Mouse (Mus musculus) bone marrow macrophage, adult 2 months (primary cell): ENCODE results near the gene Homer1.

Source experiments
- CTCF ChIP-seq: IDR thresholded peaks from 2 replicates; pipeline ENCODE4 v1.5.1; 2012; ENCODE audit warnings: low read depth, mild to moderate bottlenecking, low read length, moderate library complexity
- POLR2A ChIP-seq: IDR thresholded peaks from 2 replicates; pipeline ENCODE4 v1.6.1; 2012; ENCODE audit warnings: mild to moderate bottlenecking, low read depth, low read length, borderline replicate concordance

- TF ChIP-seq POLR2A = no peak
- TF ChIP-seq CTCF = no peak
Measured at GRCm38 (mm10) chr13:93305636-93306035, 6.2 kb downstream of the Homer1 start.
